Mouse (Mus musculus) kidney, postnatal 0 days (tissue): ENCODE measurements around the gene Cep55. TPM values are rescaled to one million over a fixed set of nuclear protein-coding genes. Genes with fewer than 3 reads are reported as not detected.

Experiments
- ATAC-seq: fragments of 200-750 bp; cut with Nextera tagmentation; replicated peaks from 2 replicates; pipeline ENCODE4 v1.8.0; 2017; ENCODE audit warnings: low read depth, moderate number of reproducible peaks, moderate TSS enrichment, moderate library complexity; ENCODE audit not compliant: low FRiP score
- DNase-seq: peaks from one replicate; pipeline ENCODE4 v3.0.0-alpha.2; 2016; ENCODE audit warnings: low spot score
- H3K27ac ChIP-seq: fragments of 300-500 bp; sonication (generic); 2 replicates; pipeline ENCODE4 v1.5.1; 2014; ENCODE audit warnings: mild to moderate bottlenecking
- H3K27me3 ChIP-seq: fragments of 300-500 bp; sonication (generic); 2 replicates; pipeline ENCODE4 v1.6.1; 2014; ENCODE audit warnings: low read length, mixed read lengths; ENCODE audit not compliant: insufficient read depth
- H3K36me3 ChIP-seq: fragments of 300-500 bp; sonication (generic); 2 replicates; pipeline ENCODE4 v1.6.1; 2014; ENCODE audit warnings: low read length, mixed read lengths; ENCODE audit not compliant: insufficient read depth
- H3K4me1 ChIP-seq: fragments of 300-500 bp; sonication (generic); replicated peaks from 2 replicates; pipeline ENCODE4 v1.6.1; 2014; ENCODE audit warnings: antibody characterized with exemption, low read length, mixed read lengths; ENCODE audit not compliant: insufficient read depth
- H3K4me2 ChIP-seq: fragments of 300-500 bp; sonication (generic); 2 replicates; pipeline ENCODE4 v1.6.1; 2014; ENCODE audit warnings: mild to moderate bottlenecking, low read length, moderate library complexity, mixed read lengths
- H3K4me3 ChIP-seq: fragments of 300-500 bp; sonication (generic); replicated peaks from 2 replicates; pipeline ENCODE4 v1.5.1; 2014; ENCODE audit warnings: low read depth, low read length
- H3K9ac ChIP-seq: fragments of 300-500 bp; sonication (generic); 2 replicates; pipeline ENCODE4 v1.6.1; 2014; ENCODE audit warnings: low read depth, low read length
- H3K9me3 ChIP-seq: fragments of 300-500 bp; sonication (generic); replicated peaks from 2 replicates; pipeline ENCODE4 v1.6.1; 2016; ENCODE audit warnings: low read length, inconsistent platforms, mixed read lengths
- CTCF ChIP-seq: IDR thresholded peaks from 2 replicates; pipeline ENCODE4 v1.5.1; 2016; ENCODE audit warnings: antibody characterized with exemption, low read depth, mild to moderate bottlenecking, moderate library complexity
- WGBS: fragments of 180-500 bp; shearing (Covaris S2); extraction: QIAGEN DNeasy Blood & Tissue Kit; methylation state at CpG from one replicate; pipeline ENCODE4 v1.1.7; 2014; 5-methylcytosine and 5-hydroxymethylcytosine counted together
- polyA plus RNA-seq: library from polyadenylated mRNA; unstranded; fragments of >200 nt; fragmentation: Nextera tagmentation; extraction: Ambion mirVana; gene quantifications from 2 replicates; pipeline ENCODE4 v1.2.1, GENCODE M21; 2015

The Cep55 gene
- polyA plus RNA-seq, 1 experiment from 2014 or later, result 13.8 TPM

DNA sequence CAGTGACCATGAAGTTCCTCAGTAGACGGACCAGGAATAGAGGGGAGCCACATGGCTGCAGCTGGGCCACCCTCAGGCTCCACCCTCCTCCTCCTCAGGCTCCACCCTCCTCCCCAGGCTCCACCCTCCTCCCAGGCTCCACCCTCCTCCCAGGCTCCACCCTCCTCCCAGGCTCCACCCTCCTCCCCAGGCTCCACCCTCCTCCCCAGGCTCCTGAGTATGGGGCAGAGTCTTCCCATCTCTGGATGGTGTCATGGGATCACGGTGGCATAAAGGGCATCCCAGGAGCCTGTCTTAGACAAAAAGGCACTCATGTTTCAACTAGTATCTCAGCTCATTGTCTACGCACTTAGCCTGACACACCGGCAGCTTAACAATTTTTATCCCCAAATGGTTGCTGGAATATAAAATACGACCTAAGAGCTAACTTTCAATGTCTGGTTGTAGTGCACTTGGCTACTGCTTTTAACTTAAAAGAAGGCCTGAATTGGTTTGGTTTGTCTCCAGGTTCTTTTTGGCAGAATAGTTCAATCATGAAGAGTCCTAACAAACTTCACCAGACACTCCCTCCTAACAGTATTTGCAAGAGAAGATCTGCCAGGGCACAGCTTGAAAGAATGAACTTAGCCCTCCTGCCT, 65.4 kb downstream of the Cep55 start:
- H3K36me3 ChIP-seq, result no peaks in the 10 kb centered on the region
- no peaks in the 10 kb centered on the region for H3K9me3 ChIP-seq
- no peak overlapping the region for H3K4me2 ChIP-seq
- no peaks in the 10 kb centered on the region for H3K4me1 ChIP-seq
- no peak overlapping the region for H3K4me3 ChIP-seq
- no peak for ATAC-seq
- WGBS, result 81% methylated on average over 5 of the region's 5 CpGs
- TF ChIP-seq CTCF, result no peak
- H3K9ac ChIP-seq, result no peak overlapping the region
- no peak overlapping the region for H3K27ac ChIP-seq
- peaks cover 16% of the 10 kb centered on the region for H3K27me3 ChIP-seq
- DNase-seq, result no peak

DNA sequence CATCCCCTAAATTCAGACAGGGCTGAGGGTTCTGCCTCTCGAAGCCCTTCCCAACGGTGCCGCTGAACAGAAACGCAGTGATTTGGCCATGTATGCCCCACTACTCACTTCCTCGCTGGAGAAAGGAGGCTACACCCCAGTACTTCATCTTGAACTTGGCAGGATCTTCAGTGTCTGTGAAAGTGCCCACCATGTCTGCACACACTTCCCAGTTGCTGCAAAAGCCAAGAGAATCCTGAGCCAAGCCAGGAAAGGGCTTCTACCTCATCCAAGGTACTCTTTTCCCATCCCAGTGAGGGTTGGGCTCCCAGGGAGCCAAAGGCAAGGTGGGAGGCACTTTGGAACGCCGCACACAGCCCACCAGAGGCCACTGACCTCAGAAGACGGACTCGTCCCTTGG, 69.1 kb downstream of the Cep55 start:
- no peak for TF ChIP-seq CTCF
- no peak overlapping the region for H3K9ac ChIP-seq
- ATAC-seq, result no peak
- peak overlapping the region; percentile 49 for H3K4me3 ChIP-seq
- peak overlapping the region; percentile 94 for H3K4me2 ChIP-seq
- H3K4me1 ChIP-seq, result no peaks in the 10 kb centered on the region
- no peak for DNase-seq
- peaks cover 16% of the 10 kb centered on the region for H3K27me3 ChIP-seq
- no peaks in the 10 kb centered on the region for H3K9me3 ChIP-seq
- no peak overlapping the region for H3K27ac ChIP-seq
- 28% methylated on average over 9 of the region's 9 CpGs for WGBS
- H3K36me3 ChIP-seq, result no peaks in the 10 kb centered on the region

Other genes with a start within 250 kb of the Cep55 start
- gene Myof, start 11.4 kb upstream of the Cep55 start, polyA plus RNA-seq, result 28.0 and 28.1 TPM in 2 replicates
- gene Ffar4, start 42.1 kb downstream of the Cep55 start, polyA plus RNA-seq, result 2.0 and 2.6 TPM in 2 replicates
- gene Rbp4, start 70.3 kb downstream of the Cep55 start, polyA plus RNA-seq, result 9.7 and 11.5 TPM in 2 replicates
- gene Pde6c, start 77.8 kb downstream of the Cep55 start, polyA plus RNA-seq, result 0.15 and 0.16 TPM in 2 replicates
- gene Fra10ac1, start 169.1 kb downstream of the Cep55 start, polyA plus RNA-seq, result 36.5 and 37.6 TPM in 2 replicates
- gene Lgi1, start 209.5 kb downstream of the Cep55 start, polyA plus RNA-seq, result 1.4 and 1.6 TPM in 2 replicates